Mouse (Mus musculus) cerebellum, postnatal 25 days (tissue): ENCODE results near the gene Itgb1bp1.

Source experiments
- DNase-seq, 2 experiments: peaks; one replicate each; pipeline ENCODE4 v3.0.0; 2021; ENCODE audit warnings: mixed read lengths in 2 of 2

Gene Itgb1bp1

DNA sequence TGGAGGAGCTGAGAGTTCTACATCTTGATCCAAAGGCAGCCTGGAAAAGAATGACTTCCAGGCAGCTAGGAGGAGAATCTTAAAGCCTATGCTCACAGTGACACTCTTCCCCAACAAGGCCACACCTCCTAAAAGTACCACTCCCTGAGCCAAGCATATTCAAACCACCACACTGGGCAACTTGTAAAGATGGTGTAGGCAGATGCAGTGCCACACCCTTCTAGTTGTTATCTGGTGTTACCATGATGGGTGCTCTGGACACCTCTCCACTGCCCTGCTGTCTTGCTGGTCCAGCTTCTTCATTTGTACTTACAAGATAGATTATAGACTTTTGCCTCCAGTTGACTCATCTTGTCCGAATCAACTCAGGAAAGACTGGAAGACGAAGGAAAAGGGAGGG is 94.5 kb downstream of the Itgb1bp1 start:
- DNase-seq = no peak
